Mouse (Mus musculus) frontal cortex, postnatal 36 days (tissue): Measurements from ENCODE around the gene Lrrn1.

Experiments
- DNase-seq, 2 experiments: peaks; one replicate each; pipeline ENCODE4 v3.0.0; 2022; ENCODE audit warnings: low spot score in 2 of 2

The Lrrn1 gene

DNA sequence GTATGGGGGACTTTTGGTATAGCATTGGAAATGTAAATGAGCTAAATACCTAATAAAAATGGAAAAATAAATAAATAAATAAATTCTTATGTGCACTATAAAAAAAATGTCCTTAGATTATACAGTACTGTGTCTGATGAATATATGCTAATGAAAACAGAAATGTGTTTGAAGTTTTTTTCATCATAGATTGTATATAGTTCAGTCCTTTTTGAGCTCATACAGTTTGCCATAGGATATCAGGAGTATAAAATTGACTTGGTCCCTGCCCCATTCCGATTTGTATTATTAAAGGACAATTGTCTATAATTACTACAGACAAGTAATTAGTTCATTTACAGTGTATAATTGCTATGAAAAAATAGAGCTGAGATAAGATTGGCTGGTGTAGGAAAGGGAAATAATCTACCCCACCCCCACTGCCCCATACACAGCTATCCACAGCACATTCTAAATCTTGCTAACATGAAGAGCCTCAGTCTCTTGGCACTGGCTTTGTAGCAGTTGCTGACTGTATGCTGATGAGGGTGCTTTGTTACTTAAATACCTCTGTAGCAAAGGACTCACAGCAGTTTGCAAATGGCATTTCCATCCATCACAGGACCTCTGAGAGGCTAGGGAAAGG, 54.3 kb downstream of the Lrrn1 start:
- no peak for DNase-seq

DNA sequence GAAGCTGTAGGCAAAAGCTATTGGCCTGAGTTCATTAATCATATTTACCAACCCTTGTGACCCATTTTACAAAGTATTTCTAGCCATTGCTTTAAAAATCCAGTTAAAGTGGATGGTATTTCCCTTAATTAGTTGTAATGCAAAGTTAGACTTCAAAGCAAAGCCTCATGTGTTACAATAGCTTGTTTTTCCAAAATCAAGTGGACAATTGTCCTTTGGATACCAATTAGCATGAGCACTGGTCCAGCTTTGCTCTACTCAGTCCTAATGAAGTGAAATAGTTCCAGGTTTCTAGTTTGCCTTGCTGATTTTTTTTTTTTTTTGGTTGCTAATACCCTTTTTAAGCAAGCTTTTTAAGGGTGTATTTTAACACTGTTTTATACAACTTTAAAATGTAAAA, 75.6 kb downstream of the Lrrn1 start:
- DNase-seq, result no peak

DNA sequence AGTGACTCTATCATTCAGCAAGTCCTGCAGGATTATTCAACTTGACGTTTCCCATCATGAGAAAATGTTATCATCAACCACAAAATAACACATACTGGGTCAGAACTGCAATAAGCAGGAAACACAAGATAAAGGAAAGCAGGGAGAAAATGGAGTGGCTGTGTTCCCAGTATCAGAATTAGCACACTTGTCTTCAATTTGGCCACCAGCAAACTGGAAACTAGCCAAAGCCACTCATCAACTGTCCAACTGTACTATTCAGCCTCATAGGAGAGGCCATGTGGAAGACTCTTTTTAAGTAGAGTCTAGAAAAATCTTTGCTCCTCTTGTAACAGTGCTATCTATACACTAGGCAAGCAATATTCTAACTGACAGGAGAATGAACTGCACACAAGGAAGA, 84.7 kb downstream of the Lrrn1 start:
- no peak for DNase-seq
